Mouse (Mus musculus): ENCODE measurements around the gene Dnah6.

GRCm38 (mm10) chr6:73020061-73020460 lies 201.4 kb downstream of the Dnah6 start:
- peak; percentile 50; the same call in 1 of the 2 replicates for TF ChIP-seq CTCF (IDR thresholded peaks at IDR 0.05; ENCODE audit: low read depth)
- no peak for TF ChIP-seq EP300 (IDR thresholded peaks at IDR 0.05; ENCODE audit: low read depth)

All from liver, embryonic 14.5 days (tissue).